In the genomic region with DNA sequence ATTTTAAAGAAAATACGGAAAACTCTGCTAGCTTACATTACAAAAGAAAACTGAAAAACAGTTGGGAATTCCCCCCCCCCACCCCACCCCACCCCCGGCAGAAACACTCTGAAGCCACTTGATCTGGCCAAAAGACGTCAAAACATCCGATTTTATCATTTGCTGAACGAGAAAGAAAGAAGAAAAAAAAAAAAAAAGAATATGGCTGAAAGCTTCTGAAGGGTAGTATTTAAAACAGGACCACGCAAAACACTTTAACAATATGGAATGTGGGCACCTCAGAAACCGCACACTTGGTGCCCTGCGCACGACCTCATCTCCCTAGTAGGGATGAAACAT, we compare ENCODE assay signal across 8 mouse cellular contexts. TPM values are rescaled to one million over a fixed set of nuclear protein-coding genes. Genes with fewer than 3 reads are reported as not detected.
DNase-seq lines count a peak whose midpoint lies in the region; ATAC-seq lines count a peak whose summit lies in the region.

No protein-coding gene starts in this region.

- ATAC-seq in CD4-positive, CD25-positive, alpha-beta regulatory T cell, adult 4 months, result no peak
- ATAC-seq in liver, embryonic 13.5 days (ENCODE audit: low read depth), result no peak

- intact Hi-C loops in gastrocnemius, postnatal 14 days (cut with DNase I; ENCODE audit: low total_unique reads), result no loop called here

- H3K4me2 ChIP-seq in liver, embryonic 13.5 days, result peak overlapping the region; percentile 70

- H3K4me3 ChIP-seq in liver, embryonic 13.5 days (replicated peaks), result peak overlapping the region; percentile 96

- H3K27me3 ChIP-seq in liver, embryonic 13.5 days, result no peaks in the 10 kb centered on the region

- peak overlapping the region; percentile 98 for H3K9ac ChIP-seq in liver, embryonic 13.5 days

- no peaks in the 10 kb centered on the region for H3K36me3 ChIP-seq in liver, embryonic 13.5 days

- peak; percentile 59 for DNase-seq in CD4-positive, CD25-positive, alpha-beta regulatory T cell, adult 2 months (ENCODE audit: low read depth, low spot score)
- peak; percentile 34 for DNase-seq in thymus, postnatal 0 days (ENCODE audit: low spot score)
- no peak for DNase-seq in thymus, postnatal 14 days
- no peak for DNase-seq in liver, embryonic 13.5 days
- no peak for DNase-seq in adrenal gland, postnatal 36 days
- DNase-seq in gastrocnemius, postnatal 14 days, result no peak
- DNase-seq in adrenal gland, adult 18-20 months (ENCODE audit: low spot score in 2 of 2), result no peak

- under 1% methylated on average over 9 of the region's 9 CpGs for WGBS in liver, embryonic 13.5 days (ENCODE audit: insufficient replicate concordance)

- peak overlapping the region; percentile 96 for H3K27ac ChIP-seq in liver, embryonic 13.5 days

- no peaks in the 10 kb centered on the region for H3K9me3 ChIP-seq in liver, embryonic 13.5 days (replicated peaks)

- peaks cover 73% of the 10 kb centered on the region for H3K4me1 ChIP-seq in liver, embryonic 13.5 days (replicated peaks)

RNA-seq across cellular contexts. Expression of gene Rsbn1l, which starts 5.7 kb away (rescaled TPM):
- polyA plus RNA-seq in CD4-positive, CD25-positive, alpha-beta regulatory T cell, adult 4 months (2017; shearing (Covaris generic)), result 10 to 100 TPM; 32.6 to 42.7 TPM
- polyA plus RNA-seq in thymus, postnatal 0 days (2015; fragmentation: Nextera tagmentation; extraction: Ambion mirVana), result 21.6 and 28.7 TPM in 2 replicates
- polyA plus RNA-seq in liver, embryonic 13.5 days (2015; fragmentation: Nextera tagmentation; extraction: Ambion mirVana), result 4.0 and 5.1 TPM in 2 replicates
- total RNA-seq in adrenal gland, postnatal 36 days (2021), result 10 to 100 TPM; 14.2 to 16.8 TPM
- 1 to 10 TPM; 6.8 to 7.2 TPM for total RNA-seq in gastrocnemius, postnatal 14 days (2021)
- 10 to 100 TPM; 11.9 to 13.4 TPM for total RNA-seq in adrenal gland, adult 18-20 months (2021)

Comparison
In these comparisons a context has a peak if more than half of its experiments do, and no peak if none do; other contexts are left out.
1. DNase-seq: peak in CD4-positive, CD25-positive, alpha-beta regulatory T cell, adult 2 months (single experiment) and thymus, postnatal 0 days (single experiment); none in thymus, postnatal 14 days (single experiment), liver, embryonic 13.5 days (single experiment), adrenal gland, postnatal 36 days (0 of 2), gastrocnemius, postnatal 14 days (single experiment) and adrenal gland, adult 18-20 months (0 of 2).